Mouse (Mus musculus) thymus, adult 2 months (tissue): ENCODE data around the gene Ccdc71. TPM values are rescaled to one million over a fixed set of nuclear protein-coding genes. Genes with fewer than 3 reads are reported as not detected.

Experiments
- DNase-seq: peaks from one replicate; pipeline ENCODE4 v3.0.0; 2021
- H3K27ac ChIP-seq: fragments of 200-500 bp; 2 replicates; pipeline ENCODE4 v1.5.1; 2012; ENCODE audit warnings: low read length, control low read depth; ENCODE audit not compliant: control insufficient read depth, insufficient read depth
- H3K27me3 ChIP-seq: fragments of 200-500 bp; 2 replicates; pipeline ENCODE4 v1.6.1; 2012; ENCODE audit warnings: mild to moderate bottlenecking, low read length, moderate library complexity, mixed read lengths; ENCODE audit not compliant: control insufficient read depth, insufficient read depth
- H3K36me3 ChIP-seq: fragments of 200-500 bp; 2 replicates; pipeline ENCODE4 v1.6.1; 2012; ENCODE audit warnings: mild to moderate bottlenecking, low read length, moderate library complexity; ENCODE audit not compliant: control insufficient read depth, insufficient read depth
- H3K4me1 ChIP-seq: fragments of 200-500 bp; replicated peaks from 2 replicates; pipeline ENCODE4 v1.6.1; 2012; ENCODE audit warnings: low read length; ENCODE audit not compliant: control insufficient read depth, insufficient read depth
- H3K4me3 ChIP-seq: fragments of 200-500 bp; 2 replicates; pipeline ENCODE4 v1.5.1; 2012; ENCODE audit warnings: mild to moderate bottlenecking, low read length, control low read depth, moderate library complexity; ENCODE audit not compliant: control insufficient read depth, insufficient read depth
- CTCF ChIP-seq: fragments of 200-500 bp; IDR thresholded peaks from 2 replicates; pipeline ENCODE4 v1.5.1; 2012; ENCODE audit warnings: mild to moderate bottlenecking, control low read depth, low read length, moderate library complexity, borderline replicate concordance; ENCODE audit not compliant: control insufficient read depth, poor library complexity, insufficient read depth; ENCODE audit errors: extremely low read depth
- POLR2A ChIP-seq: fragments of 200-500 bp; IDR thresholded peaks from 2 replicates; pipeline ENCODE4 v1.6.1; 2012; ENCODE audit warnings: mild to moderate bottlenecking, low read length, control low read depth, moderate library complexity; ENCODE audit not compliant: control insufficient read depth, poor library complexity, insufficient read depth; ENCODE audit errors: extremely low read depth
- WGBS: fragments of 180-500 bp; shearing (Covaris S2); methylation state at CpG from one replicate; pipeline ENCODE4 v1.1.7; 2018; 5-methylcytosine and 5-hydroxymethylcytosine counted together
- polyA plus RNA-seq: library from polyadenylated mRNA; depleted of rRNA; stranded (reverse); fragments of >200 nt; gene quantifications from 2 replicates; pipeline ENCODE4 v1.2.3, GENCODE M21; 2012

Gene Ccdc71
- polyA plus RNA-seq, 1 experiment: 39.6 TPM

DNA sequence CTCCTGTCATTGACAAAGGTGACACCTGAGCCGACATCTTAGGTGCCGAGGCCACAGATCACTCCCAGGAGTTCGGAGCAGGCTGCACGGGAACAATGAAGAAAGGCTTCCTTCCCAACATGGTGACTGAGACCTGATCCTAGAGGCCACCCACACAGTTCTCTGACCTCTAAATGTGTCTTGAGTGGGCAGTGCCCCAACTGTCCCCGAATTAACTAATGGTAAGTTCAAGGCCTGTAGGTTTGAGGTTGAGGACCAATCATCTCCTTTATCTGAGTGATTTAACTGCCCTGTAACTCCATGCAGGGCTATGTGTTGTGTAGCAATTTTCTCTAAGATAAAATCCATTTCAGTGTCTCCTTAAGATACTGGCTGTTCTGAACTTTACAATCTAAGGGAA is 9.1 kb downstream of the Ccdc71 start:
- 96% methylated on average over 5 of the region's 5 CpGs for WGBS
- TF ChIP-seq POLR2A (no peak), CTCF (no peak)
- DNase-seq: no peak
- Histone ChIP-seq H3K4me3 (no peak overlapping the region), H3K36me3 (peaks cover 4% of the 10 kb centered on the region; the same call in 1 of the 2 replicates), H3K27me3 (no peaks in the 10 kb centered on the region), H3K4me1 (no peaks in the 10 kb centered on the region), H3K27ac (no peak overlapping the region)

DNA sequence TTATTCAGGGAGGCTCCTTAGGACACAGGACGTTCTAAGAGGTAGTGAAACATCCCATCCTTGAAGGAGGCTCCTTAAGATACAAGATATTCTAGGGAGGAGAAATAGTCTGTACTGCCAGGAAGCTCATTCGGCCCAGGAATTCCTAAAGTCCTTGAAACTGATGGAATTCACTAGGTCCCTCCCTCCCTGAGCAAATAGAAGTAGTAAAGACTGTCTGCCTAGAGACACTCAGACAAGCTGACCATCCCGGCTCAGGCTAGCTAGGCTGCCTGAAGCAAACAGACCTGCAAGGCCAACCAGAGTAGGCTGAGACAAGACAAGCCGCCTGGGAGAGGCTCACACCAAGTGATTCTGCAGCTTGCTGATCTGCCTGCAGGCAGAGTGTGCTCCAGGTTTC is 9.5 kb downstream of the Ccdc71 start:
- Histone ChIP-seq H3K4me3 (no peak overlapping the region), H3K27ac (no peak overlapping the region), H3K36me3 (peaks cover 3% of the 10 kb centered on the region; the same call in 1 of the 2 replicates), H3K27me3 (no peaks in the 10 kb centered on the region), H3K4me1 (no peaks in the 10 kb centered on the region)
- WGBS: 85% methylated on average over 4 of the region's 4 CpGs
- TF ChIP-seq CTCF: no peak
- TF ChIP-seq POLR2A: no peak
- no peak for DNase-seq

DNA sequence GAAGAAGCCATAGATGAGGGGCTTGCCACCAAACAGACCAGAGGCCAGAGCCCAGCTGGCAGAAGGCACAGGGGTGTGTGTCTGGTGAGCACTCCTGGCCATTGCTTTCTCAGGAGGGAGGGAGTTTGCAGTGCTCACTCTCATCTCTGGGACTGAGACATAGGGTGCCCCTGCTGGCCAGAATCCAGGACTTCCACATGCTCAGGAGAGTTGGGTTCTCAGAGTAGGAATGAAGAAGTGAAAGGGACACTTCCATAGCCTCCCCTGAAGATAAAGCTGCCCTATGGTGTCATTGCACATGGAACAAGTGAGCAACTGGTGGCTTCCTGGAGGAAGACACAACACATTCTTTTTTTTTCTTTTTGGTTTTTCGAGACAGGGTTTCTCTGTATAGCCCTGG is 14.2 kb downstream of the Ccdc71 start:
- Histone ChIP-seq H3K36me3 (no peaks in the 10 kb centered on the region), H3K27ac (no peak overlapping the region), H3K27me3 (no peaks in the 10 kb centered on the region), H3K4me1 (peaks cover 7% of the 10 kb centered on the region), H3K4me3 (no peak overlapping the region)
- no peak for DNase-seq
- no peak for TF ChIP-seq POLR2A
- no peak for TF ChIP-seq CTCF
- WGBS: 55% methylated on average over 1 of the region's 1 CpGs

DNA sequence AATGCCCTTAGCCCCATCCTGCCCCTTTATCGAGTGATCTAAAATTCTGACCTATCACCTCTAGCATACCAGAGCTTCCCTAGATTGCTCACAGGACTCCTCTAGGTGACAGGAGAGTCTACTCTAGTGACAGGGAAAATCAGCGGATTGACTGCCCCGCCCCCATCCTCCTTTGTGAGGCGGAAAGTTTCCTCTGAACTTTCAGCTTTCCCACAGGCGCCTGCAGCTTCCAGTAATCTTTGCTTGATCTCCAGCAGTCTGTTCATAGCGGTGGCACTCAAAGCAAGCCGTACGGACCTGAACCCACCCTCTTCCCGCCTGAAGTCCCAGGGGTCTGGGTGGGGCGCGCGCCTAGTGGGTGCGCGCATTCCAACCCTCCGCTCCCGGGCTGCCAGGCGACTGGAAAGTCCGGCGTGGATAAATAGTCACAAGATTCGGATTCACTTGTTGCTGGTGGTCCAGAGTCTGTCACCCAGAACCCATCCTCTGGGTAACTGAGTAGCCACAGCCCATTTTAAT is 18.4 kb downstream of the Ccdc71 start:
- no peaks in the 10 kb centered on the region for H3K36me3 ChIP-seq
- peak; percentile 18 for DNase-seq
- no peak overlapping the region for H3K27ac ChIP-seq
- peak overlapping the region; percentile 48 for H3K4me3 ChIP-seq
- WGBS: 5% methylated on average over 20 of the region's 20 CpGs
- H3K4me1 ChIP-seq: peaks cover 11% of the 10 kb centered on the region
- TF ChIP-seq POLR2A (no peak), CTCF (no peak)
- H3K27me3 ChIP-seq: no peaks in the 10 kb centered on the region

DNA sequence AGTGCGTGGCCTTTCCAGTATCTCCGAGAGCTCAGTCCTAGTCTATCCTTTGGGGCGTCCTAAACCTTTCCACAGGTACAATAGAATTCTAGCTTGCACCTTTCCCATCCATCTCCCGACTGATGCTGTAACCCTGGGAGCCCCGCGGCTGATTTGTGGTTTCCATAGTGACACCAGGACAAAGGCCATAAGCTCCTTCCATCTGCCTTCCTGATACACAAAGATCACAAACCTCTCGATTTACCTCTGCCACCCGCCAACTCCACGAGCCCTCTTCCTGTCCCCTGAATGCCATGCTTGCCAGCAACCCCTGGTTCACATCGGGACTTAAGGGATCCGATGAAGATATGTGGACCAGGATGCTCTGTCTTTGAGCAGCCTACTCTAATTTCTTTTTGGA is 18.9 kb downstream of the Ccdc71 start:
- no peaks in the 10 kb centered on the region for H3K27me3 ChIP-seq
- no peak for DNase-seq
- H3K36me3 ChIP-seq: no peaks in the 10 kb centered on the region
- H3K4me3 ChIP-seq: no peak overlapping the region
- no peak overlapping the region for H3K27ac ChIP-seq
- TF ChIP-seq CTCF (no peak), POLR2A (no peak)
- WGBS: 52% methylated on average over 11 of the region's 11 CpGs
- H3K4me1 ChIP-seq: peaks cover 11% of the 10 kb centered on the region

DNA sequence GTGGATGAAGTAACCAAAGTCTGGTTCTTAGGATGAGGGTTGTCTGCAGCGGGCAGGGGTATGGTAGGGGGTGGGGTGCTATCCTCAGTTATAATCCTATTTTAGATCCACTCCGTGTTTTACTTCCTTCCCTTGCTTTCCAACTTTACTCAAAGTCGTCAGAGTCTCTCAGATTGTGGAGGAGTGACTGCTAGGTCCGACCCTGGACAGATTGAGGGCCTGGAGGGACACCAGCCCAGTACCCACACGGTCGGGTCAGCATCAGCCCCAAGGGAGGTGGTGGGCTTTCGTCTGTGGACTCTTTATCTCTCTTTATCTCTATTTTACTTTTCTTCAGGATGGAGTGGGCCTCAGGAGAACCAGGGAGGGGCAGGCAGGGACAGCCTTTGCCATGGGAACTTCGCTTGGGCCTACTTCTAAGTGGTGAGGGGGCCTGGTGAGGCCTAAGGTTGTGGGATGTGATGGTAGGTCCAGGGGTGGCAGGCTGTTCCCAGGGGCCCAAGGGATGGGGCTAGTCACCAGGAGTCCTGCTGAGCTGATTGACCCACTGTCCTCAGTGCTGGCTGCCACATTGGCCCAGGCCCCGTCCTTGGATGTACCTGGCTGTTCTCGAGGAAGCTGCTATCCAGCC is 19.5 kb downstream of the Ccdc71 start, which contains the start of gene Lamb2:
Gene Lamb2 (plus strand): TSS at position 16 of the 631 bp plus-strand sequence.
- 58% methylated on average over 10 of the region's 10 CpGs for WGBS
- DNase-seq: no peak
- H3K27ac ChIP-seq: no peak within 1 kb of the TSS
- no peaks in the 10 kb centered on the region for H3K27me3 ChIP-seq
- TF ChIP-seq CTCF: no peak
- no peak for TF ChIP-seq POLR2A
- peak within 1 kb of the TSS; percentile 48 for H3K4me3 ChIP-seq
- H3K4me1 ChIP-seq: peaks cover 11% of the 10 kb centered on the region
- no peaks in the 10 kb centered on the region for H3K36me3 ChIP-seq

DNA sequence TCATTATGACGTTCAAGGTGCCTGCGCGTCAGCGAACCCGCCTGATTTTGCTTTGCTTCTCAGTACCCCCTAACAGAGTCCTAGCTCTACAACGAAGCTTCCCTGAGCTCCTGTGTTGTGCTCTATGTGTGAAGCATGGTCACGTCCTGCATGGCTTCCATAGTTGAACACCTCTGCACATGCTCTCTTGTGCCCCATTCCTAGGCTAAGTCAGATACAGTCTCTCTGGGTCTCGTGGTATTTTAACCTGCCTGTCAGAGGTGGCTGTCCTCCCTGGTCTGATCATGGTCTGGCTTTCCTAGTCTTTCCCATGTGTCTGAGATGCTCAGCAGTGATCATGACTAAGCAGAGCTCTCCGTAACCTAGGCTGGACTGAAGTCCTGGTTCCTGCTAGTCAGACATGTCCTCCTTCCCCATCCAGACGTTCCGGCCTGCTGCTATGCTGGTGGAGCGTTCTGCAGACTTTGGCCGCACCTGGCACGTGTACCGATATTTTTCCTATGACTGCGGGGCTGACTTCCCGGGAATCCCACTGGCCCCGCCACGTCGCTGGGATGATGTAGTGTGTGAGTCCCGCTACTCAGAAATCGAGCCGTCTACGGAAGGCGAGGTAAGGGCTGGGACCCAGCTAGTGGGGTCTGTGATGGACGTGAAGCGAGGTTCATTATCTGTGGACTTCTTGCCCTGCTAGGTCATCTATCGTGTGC is 20.6 kb downstream of the Ccdc71 start:
- TF ChIP-seq POLR2A: no peak
- TF ChIP-seq CTCF: no peak
- H3K4me3 ChIP-seq: no peak overlapping the region
- H3K27ac ChIP-seq: no peak overlapping the region
- peaks cover 11% of the 10 kb centered on the region for H3K4me1 ChIP-seq
- H3K36me3 ChIP-seq: no peaks in the 10 kb centered on the region
- DNase-seq: no peak
- WGBS: 96% methylated on average over 28 of the region's 28 CpGs
- H3K27me3 ChIP-seq: no peaks in the 10 kb centered on the region
